Mouse (Mus musculus) heart, embryonic 11.5 days (tissue): ENCODE results near the gene Fbxo2. TPM values are rescaled to one million over a fixed set of nuclear protein-coding genes. Genes with fewer than 3 reads are reported as not detected.

Experiments used
- ATAC-seq: fragments of 200-750 bp; cut with Nextera tagmentation; replicated peaks from 2 replicates; pipeline ENCODE4 v1.8.0; 2017; ENCODE audit warnings: moderate library complexity; ENCODE audit not compliant: insufficient number of reproducible peaks, low FRiP score, low TSS enrichment
- H3K27ac ChIP-seq: fragments of 300-500 bp; sonication (generic); 2 replicates; pipeline ENCODE4 v1.5.1; 2014; ENCODE audit warnings: mild to moderate bottlenecking, low read depth, low read length
- H3K27me3 ChIP-seq: fragments of 300-500 bp; sonication (generic); 2 replicates; pipeline ENCODE4 v1.6.1; 2014; ENCODE audit warnings: mild to moderate bottlenecking, low read length, mixed read lengths; ENCODE audit not compliant: control insufficient read depth, insufficient read depth
- H3K36me3 ChIP-seq: fragments of 300-500 bp; sonication (generic); 2 replicates; pipeline ENCODE4 v1.6.1; 2014; ENCODE audit warnings: mild to moderate bottlenecking, low read length, moderate library complexity, mixed read lengths; ENCODE audit not compliant: control insufficient read depth, insufficient read depth
- H3K4me1 ChIP-seq: fragments of 300-500 bp; sonication (generic); 2 replicates; pipeline ENCODE4 v1.6.1; 2014; ENCODE audit warnings: low read length; ENCODE audit not compliant: control insufficient read depth, insufficient read depth
- H3K4me2 ChIP-seq: fragments of 300-500 bp; sonication (generic); 2 replicates; pipeline ENCODE4 v1.6.1; 2014; ENCODE audit warnings: mild to moderate bottlenecking, moderate library complexity
- H3K4me3 ChIP-seq: fragments of 300-500 bp; sonication (generic); 2 replicates; pipeline ENCODE4 v1.5.1; 2014; ENCODE audit warnings: low read depth, low read length
- H3K9ac ChIP-seq: fragments of 300-500 bp; sonication (generic); 2 replicates; pipeline ENCODE4 v1.6.1; 2014; ENCODE audit warnings: mild to moderate bottlenecking, low read depth, low read length, moderate library complexity
- H3K9me3 ChIP-seq: fragments of 300-500 bp; sonication (generic); replicated peaks from 2 replicates; pipeline ENCODE4 v1.6.1; 2016; ENCODE audit warnings: low read length; ENCODE audit not compliant: control insufficient read depth
- WGBS: fragments of 180-500 bp; shearing (Covaris S2); extraction: QIAGEN DNeasy Blood & Tissue Kit; methylation state at CpG from one replicate; pipeline ENCODE4 v1.1.7; 2014; ENCODE audit not compliant: insufficient replicate concordance; 5-methylcytosine and 5-hydroxymethylcytosine counted together
- polyA plus RNA-seq: library from polyadenylated mRNA; unstranded; fragments of >200 nt; fragmentation: Nextera tagmentation; extraction: Ambion mirVana; gene quantifications from 2 replicates; pipeline ENCODE4 v1.2.1, GENCODE M21; 2014

Gene Fbxo2
- polyA plus RNA-seq, 1 experiment from 2014 or later: 0.84 TPM

DNA sequence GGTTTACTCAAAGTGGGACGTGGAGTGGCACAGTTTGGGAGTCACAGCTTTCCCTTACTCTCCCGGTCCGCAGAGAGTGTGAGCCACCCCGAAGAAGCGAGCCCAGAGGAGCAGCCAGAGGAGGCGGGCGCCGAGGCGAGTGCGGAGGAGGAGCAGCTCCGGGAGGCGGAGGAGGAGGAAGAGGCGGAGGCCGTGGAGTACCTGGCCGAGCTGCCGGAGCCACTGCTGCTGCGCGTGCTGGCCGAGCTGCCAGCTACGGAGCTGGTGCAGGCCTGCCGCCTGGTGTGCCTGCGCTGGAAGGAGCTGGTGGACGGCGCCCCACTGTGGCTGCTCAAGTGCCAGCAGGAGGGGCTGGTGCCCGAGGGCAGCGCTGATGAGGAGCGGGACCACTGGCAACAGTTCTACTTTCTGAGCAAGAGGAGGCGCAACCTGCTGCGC, 3.6 kb downstream of the Fbxo2 start:
- Histone ChIP-seq H3K9ac (no peak overlapping the region; the same call in 1 of the 2 replicates), H3K9me3 (no peaks in the 10 kb centered on the region), H3K4me2 (peak overlapping the region; percentile 61), H3K4me1 (peaks cover 10% of the 10 kb centered on the region; the same call in 1 of the 2 replicates), H3K36me3 (no peaks in the 10 kb centered on the region), H3K27me3 (peaks cover 72% of the 10 kb centered on the region), H3K27ac (no peak overlapping the region), H3K4me3 (peak overlapping the region; percentile 38)
- 1% methylated on average over 29 of the region's 29 CpGs for WGBS
- ATAC-seq: no peak

DNA sequence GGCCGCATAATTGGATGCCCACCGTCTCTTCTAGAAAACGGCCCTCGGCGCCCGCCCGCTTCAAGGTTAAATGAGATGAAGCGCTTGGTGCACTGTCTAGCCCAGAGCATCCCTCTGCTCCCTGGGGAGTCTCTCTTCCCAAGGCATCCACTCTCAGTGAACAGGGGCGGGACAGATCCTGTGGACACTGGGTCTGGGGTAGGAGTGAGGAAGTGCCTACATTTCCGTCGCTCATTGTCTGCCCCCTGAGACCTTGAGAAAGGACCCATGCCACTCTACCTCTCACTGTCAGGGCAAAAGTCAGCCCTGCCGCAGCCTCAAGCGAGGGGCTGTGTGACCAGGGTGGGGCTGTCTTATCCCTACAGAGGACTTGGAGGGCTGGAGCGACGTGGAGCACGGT, 4.0 kb downstream of the Fbxo2 start:
- Histone ChIP-seq H3K27me3 (peaks cover 72% of the 10 kb centered on the region), H3K4me1 (peaks cover 10% of the 10 kb centered on the region; the same call in 1 of the 2 replicates), H3K4me2 (peak overlapping the region; percentile 61), H3K9ac (no peak overlapping the region), H3K36me3 (no peaks in the 10 kb centered on the region), H3K4me3 (peak overlapping the region; percentile 38; the same call in 1 of the 2 replicates), H3K9me3 (no peaks in the 10 kb centered on the region), H3K27ac (no peak overlapping the region)
- 3% methylated on average over 16 of the region's 16 CpGs for WGBS
- no peak for ATAC-seq

DNA sequence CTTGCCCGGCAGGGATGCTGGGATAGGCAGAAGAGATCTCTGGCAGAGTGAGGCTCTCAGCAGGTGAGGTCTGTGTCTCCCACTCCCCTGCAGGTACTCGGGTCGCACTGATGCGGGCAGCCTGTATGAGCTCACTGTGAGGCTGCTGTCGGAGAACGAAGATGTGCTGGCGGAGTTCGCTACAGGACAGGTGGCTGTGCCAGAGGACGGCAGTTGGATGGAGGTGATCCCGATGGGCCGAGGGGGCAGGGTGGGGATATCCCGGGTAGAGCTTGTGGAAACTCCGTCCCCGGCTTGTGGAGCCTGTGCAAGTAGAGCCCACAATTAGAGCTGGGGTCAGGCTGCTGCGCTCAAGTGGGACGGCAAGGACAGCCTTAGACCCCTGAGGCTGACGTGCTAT, 5.1 kb downstream of the Fbxo2 start:
- Histone ChIP-seq H3K9ac (no peak overlapping the region), H3K9me3 (no peaks in the 10 kb centered on the region), H3K27me3 (peaks cover 77% of the 10 kb centered on the region), H3K4me3 (no peak overlapping the region), H3K4me2 (no peak overlapping the region), H3K27ac (no peak overlapping the region), H3K4me1 (peaks cover 10% of the 10 kb centered on the region; the same call in 1 of the 2 replicates), H3K36me3 (no peaks in the 10 kb centered on the region)
- WGBS: 9% methylated on average over 17 of the region's 17 CpGs
- ATAC-seq: no peak

GRCm38 (mm10) chr4:148166431-148166830, 6.0 kb downstream of the Fbxo2 start:
- peaks cover 73% of the 10 kb centered on the region for H3K27me3 ChIP-seq
- H3K9ac ChIP-seq: no peak overlapping the region
- H3K4me3 ChIP-seq: no peak overlapping the region
- no peaks in the 10 kb centered on the region for H3K36me3 ChIP-seq
- peak overlapping the region; percentile 34 for H3K4me2 ChIP-seq
- H3K9me3 ChIP-seq: no peaks in the 10 kb centered on the region
- WGBS: 7% methylated on average over 10 of the region's 10 CpGs
- H3K27ac ChIP-seq: no peak overlapping the region
- peaks cover 7% of the 10 kb centered on the region; the same call in 1 of the 2 replicates for H3K4me1 ChIP-seq
- ATAC-seq: no peak

GRCm38 (mm10) chr4:148166986-148167385, 6.6 kb downstream of the Fbxo2 start:
- WGBS: 22% methylated on average over 4 of the region's 4 CpGs
- Histone ChIP-seq H3K4me3 (no peak overlapping the region), H3K4me2 (peak overlapping the region; percentile 34)

GRCm38 (mm10) chr4:148168287-148168686, 7.9 kb downstream of the Fbxo2 start:
- Histone ChIP-seq H3K9ac (no peak overlapping the region), H3K27me3 (peaks cover 73% of the 10 kb centered on the region), H3K27ac (no peak overlapping the region), H3K9me3 (no peaks in the 10 kb centered on the region), H3K4me2 (no peak overlapping the region), H3K36me3 (no peaks in the 10 kb centered on the region), H3K4me3 (no peak overlapping the region), H3K4me1 (peaks cover 7% of the 10 kb centered on the region; the same call in 1 of the 2 replicates)
- 20% methylated on average over 7 of the region's 7 CpGs for WGBS
- ATAC-seq: no peak

More at GRCm38 (mm10) chr4:148166986-148167385, 6.6 kb downstream of the Fbxo2 start:
- H3K9ac ChIP-seq: no peak overlapping the region
- H3K36me3 ChIP-seq: no peaks in the 10 kb centered on the region
- no peak for ATAC-seq
- peaks cover 7% of the 10 kb centered on the region; the same call in 1 of the 2 replicates for H3K4me1 ChIP-seq
- peaks cover 73% of the 10 kb centered on the region for H3K27me3 ChIP-seq
- H3K9me3 ChIP-seq: no peaks in the 10 kb centered on the region
- no peak overlapping the region for H3K27ac ChIP-seq

DNA sequence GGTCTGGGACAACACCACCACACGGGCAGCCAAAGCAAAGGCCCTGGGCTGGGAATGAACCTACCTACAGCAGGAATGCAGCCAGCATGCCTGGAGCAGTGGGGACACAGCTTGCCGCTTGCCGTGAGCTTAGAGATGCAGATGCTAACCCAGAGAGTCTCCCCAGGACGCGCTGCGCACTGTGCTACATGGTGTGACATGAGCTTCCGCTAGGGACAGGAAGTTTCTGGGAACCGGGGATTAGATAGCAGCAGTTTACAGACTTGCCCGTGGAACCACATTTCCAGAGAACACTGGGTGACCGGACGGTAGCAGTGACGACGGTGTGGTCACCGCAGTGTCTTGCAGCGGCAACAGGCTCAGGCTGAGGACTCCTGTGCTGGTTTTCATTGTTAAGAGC, 9.2 kb downstream of the Fbxo2 start:
- Histone ChIP-seq H3K4me1 (no peaks in the 10 kb centered on the region; the same call in 1 of the 2 replicates), H3K4me3 (no peak overlapping the region), H3K9me3 (no peaks in the 10 kb centered on the region), H3K27ac (no peak overlapping the region), H3K4me2 (no peak overlapping the region), H3K9ac (no peak overlapping the region), H3K36me3 (no peaks in the 10 kb centered on the region), H3K27me3 (peaks cover 73% of the 10 kb centered on the region)
- ATAC-seq: no peak
- 21% methylated on average over 15 of the region's 15 CpGs for WGBS

DNA sequence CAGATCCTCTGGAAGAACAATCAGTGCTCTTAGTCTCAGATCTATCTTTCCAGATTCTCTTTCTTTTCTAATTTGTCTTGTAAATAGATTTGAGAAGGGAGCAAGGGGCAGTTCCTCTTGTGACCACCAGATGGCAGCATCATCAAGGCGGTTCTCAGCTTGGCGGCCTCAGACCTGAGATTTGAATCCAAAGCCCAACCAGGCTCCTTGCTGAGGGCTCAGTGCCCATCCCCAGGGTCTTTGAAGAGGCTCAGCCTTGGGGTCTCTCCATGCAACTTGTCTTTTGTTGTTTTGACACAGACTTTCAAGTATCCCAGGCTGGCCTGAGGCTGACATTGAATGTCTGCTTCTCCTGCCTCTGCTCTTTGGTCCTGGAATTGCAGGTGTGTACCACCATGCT, 10.4 kb downstream of the Fbxo2 start:
- H3K9ac ChIP-seq: no peak overlapping the region
- no peak overlapping the region for H3K4me2 ChIP-seq
- no peak overlapping the region for H3K4me3 ChIP-seq
- 3% methylated on average over 2 of the region's 2 CpGs for WGBS
- no peaks in the 10 kb centered on the region for H3K36me3 ChIP-seq
- no peaks in the 10 kb centered on the region for H3K4me1 ChIP-seq
- H3K27me3 ChIP-seq: peaks cover 73% of the 10 kb centered on the region
- no peaks in the 10 kb centered on the region; the same call in 1 of the 2 replicates for H3K9me3 ChIP-seq
- H3K27ac ChIP-seq: no peak overlapping the region
- ATAC-seq: no peak

DNA sequence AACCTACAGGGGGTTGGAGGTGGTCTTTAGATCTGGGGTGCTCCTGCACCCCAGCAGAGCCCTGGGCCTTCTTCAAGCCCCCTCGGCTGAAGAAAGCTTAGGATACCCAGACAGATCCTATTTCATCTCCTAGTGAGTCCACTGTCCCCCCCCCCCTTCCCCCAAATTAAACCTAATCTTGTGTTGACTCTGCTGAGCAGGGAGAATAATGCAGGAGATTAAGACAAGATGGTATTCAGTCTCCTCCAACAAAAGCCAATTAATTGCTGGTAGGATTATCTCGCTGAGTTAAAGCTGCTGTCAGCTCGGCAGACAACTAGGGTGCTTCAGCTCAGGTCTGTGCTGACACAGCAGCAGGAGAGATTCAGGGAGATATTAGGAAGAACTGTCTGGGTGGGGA, 10.8 kb downstream of the Fbxo2 start:
- H3K27me3 ChIP-seq: peaks cover 73% of the 10 kb centered on the region
- ATAC-seq: no peak
- no peak overlapping the region for H3K4me3 ChIP-seq
- 34% methylated on average over 3 of the region's 3 CpGs for WGBS
- no peak overlapping the region for H3K27ac ChIP-seq
- H3K4me2 ChIP-seq: no peak overlapping the region
- H3K9me3 ChIP-seq: no peaks in the 10 kb centered on the region; the same call in 1 of the 2 replicates
- no peaks in the 10 kb centered on the region for H3K36me3 ChIP-seq
- no peak overlapping the region for H3K9ac ChIP-seq
- H3K4me1 ChIP-seq: no peaks in the 10 kb centered on the region
